Mouse (Mus musculus): ENCODE results near the gene Krt34.

DNA sequence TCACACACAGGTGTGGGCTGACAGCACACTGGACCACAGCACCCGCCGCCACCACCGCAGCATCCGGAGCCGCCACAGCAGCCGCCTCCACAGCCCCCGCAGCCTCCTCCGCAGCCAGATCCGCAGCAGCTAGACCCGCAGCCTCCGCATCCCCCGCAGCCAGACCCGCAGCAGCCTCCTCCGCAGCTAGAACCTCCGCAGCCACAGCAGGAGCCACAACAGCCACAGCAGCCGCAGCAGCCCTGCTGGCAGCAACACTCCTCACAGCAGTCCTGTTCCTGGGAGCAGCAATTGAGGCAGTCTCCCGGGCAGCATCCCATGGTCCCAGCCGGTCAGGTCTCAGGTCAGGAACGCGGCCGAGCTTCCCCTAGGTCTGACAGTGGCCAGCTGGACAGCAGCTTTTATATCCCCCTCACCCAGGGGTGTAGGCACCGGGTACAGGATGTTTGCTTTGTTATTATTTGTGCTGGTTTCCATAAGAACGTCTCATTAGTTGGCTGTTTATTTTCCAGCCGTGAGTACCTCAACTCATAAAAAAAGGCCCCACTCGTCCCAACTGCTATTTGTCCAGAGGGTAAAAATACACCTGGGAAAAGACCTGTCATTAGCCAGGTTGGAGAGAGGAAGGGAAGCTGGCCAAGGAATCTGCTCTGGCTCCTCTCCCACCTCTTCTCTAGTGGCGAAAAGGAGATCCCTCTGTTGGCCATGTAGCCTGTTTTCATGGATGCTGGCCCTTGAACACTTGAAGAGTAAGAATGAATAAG, 47.6 kb downstream of the Krt34 start, which contains the start of gene Krtap17-1:
- TF ChIP-seq CTCF (IDR thresholded peaks at IDR 0.05; ENCODE audit: insufficient read depth, low read depth, low read length) (no peak), POLR2A (IDR thresholded peaks at IDR 0.05; ENCODE audit: insufficient read depth, low read depth, low read length) (no peak)
